Mouse (Mus musculus): ENCODE measurements at regions not wholly inside any gene's neighbourhood (a gene's known extent, or its start where the extent isn't known, plus 50 kb on each side); places are given as distances from the start of the nearest gene placed in this dataset.

DNA sequence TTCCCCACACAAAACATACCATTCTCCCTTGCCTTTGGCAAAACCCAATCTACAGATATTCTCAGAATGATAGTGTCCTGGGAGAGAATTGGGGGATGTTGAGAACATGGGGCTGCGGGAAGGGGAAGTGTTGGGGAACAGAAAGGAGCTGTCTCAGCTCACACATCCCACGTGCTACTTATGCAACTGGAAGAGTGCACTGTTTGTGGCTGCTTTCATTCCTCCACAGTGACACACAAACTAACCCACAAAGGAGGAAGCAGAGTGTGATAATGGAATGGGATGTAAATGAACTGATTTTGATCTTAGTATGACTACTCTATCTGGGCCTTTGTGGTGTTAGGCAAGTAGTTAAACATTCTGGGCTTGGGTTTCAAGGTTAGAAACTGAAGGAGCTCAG, 317.3 kb upstream of the Epha4 start:
- no peak for ATAC-seq (ENCODE audit: low FRiP score, low read depth)
- no peak overlapping the region for H3K27ac ChIP-seq
- no peaks in the 10 kb centered on the region for H3K27me3 ChIP-seq (replicated peaks)
- no peak overlapping the region for H3K4me3 ChIP-seq
- H3K4me1 ChIP-seq, result no peaks in the 10 kb centered on the region
- no peak overlapping the region for H3K4me2 ChIP-seq (replicated peaks)
- H3K36me3 ChIP-seq, result no peaks in the 10 kb centered on the region
- no peak overlapping the region for H3K9ac ChIP-seq
- H3K9me3 ChIP-seq, result no peaks in the 10 kb centered on the region
- WGBS, result 68% methylated on average over 2 of the region's 2 CpGs

DNA sequence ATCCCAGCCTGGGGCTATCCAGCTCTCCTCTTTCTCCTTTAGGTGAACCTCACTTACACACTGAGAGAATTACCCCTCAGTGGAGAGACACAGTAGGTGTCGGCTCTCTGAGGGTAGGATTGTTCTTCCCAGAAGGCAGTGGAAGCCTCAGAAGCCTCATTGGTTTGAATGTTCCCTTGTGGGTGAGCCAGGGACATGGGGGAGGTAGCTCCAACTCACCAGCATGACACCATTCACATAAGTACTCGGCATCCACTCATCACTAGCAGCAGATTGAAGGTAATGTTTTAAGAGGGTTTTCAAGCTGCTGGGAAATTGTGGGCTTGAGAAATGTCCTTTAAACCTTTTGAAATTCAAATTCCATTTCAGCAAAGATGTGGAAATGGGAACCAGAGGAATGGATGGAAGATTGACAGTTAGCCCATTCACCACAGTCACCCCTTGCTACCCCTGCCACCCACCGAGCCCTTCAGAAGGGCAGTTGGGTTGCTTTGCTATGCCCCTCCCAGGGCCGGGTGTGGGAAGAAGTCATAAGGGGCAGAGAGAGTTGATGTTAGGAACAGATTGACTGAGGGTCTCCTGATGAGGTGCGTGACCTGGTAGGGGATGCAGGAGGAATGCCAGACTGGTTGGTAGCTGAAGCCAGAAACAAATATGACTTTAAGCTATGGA, 310.0 kb upstream of the Epha4 start:
- ATAC-seq (ENCODE audit: low FRiP score, low read depth), result no peak
- H3K9me3 ChIP-seq, result no peaks in the 10 kb centered on the region
- H3K4me1 ChIP-seq, result peaks cover 15% of the 10 kb centered on the region
- no peak overlapping the region for H3K4me3 ChIP-seq
- H3K36me3 ChIP-seq, result no peaks in the 10 kb centered on the region
- no peaks in the 10 kb centered on the region for H3K27me3 ChIP-seq (replicated peaks)
- WGBS, result 41% methylated on average over 5 of the region's 5 CpGs
- no peak overlapping the region for H3K9ac ChIP-seq
- H3K4me2 ChIP-seq (replicated peaks), result peak overlapping the region; percentile 7; the same call in 1 of the 2 replicates
- no peak overlapping the region for H3K27ac ChIP-seq

DNA sequence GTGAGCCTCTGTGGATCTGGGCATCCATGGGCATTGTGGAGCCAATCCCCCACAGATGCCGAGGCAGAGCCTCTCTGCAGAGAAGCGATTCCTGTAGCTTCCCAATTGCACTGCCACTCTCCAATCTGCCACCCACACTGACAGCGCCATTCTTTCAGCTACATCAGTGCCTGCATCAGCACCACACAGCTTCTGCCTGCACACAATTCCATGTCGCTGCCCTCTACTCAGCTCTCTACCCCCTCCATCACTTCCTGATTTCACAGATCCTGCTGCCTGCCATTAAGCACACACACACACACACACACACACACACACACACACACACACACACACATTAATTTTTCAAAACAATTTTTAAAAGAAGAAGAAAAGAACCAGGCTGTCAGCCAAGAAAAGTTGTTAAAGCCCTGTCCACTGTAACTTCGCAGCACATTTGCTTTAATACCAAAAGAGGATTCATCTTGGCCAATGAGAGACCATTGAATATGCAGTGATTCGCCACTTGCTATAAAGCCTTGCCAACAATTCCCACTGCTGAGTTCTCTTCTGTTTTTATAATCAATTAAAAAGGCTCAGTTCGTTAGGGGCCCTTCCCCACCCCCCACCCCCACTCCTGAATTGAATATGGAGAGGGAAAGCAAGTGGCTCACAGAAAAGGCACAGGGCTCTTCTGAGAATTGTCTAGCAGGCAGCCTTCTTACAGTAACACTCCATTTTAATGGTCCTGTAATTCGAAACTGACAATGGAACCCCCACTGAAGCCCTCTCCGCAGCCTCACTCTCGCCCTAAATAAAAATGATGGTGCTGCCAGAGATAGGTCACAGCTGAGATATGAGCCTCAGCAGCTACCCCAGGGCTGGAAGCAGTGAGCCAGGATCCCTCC, 309.2 kb upstream of the Epha4 start:
- Histone ChIP-seq H3K9ac (no peak overlapping the region), H3K4me2 (replicated peaks) (peak overlapping the region; percentile 7; the same call in 1 of the 2 replicates), H3K36me3 (no peaks in the 10 kb centered on the region), H3K27ac (no peak overlapping the region), H3K4me3 (no peak overlapping the region), H3K9me3 (no peaks in the 10 kb centered on the region), H3K4me1 (peaks cover 15% of the 10 kb centered on the region), H3K27me3 (replicated peaks) (no peaks in the 10 kb centered on the region)
- ATAC-seq (ENCODE audit: low FRiP score, low read depth), result peak; percentile 25; the same call in 1 of the 2 replicates
- WGBS, result 22% methylated on average over 10 of the region's 10 CpGs

DNA sequence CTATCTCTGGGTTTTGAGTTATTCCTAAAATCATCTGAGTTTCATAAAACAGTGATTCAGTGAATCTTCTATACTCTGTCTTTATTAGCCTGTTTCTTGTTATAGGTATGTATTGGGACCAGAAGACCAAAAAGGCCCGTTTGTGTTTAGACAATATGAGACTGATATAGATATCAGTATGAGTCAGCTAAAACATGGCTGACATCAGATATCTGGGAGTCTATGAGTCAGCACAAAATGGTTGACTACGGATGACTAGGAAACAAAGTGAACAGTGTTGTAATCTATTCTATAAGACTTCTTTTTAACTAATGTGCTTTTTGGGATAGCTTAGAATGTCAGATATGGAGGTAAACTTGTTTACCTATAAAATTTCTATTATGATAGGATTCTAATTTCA, 305.2 kb upstream of the Epha4 start:
- Histone ChIP-seq H3K4me2 (replicated peaks) (no peak overlapping the region), H3K27me3 (replicated peaks) (no peaks in the 10 kb centered on the region), H3K4me1 (peaks cover 13% of the 10 kb centered on the region), H3K27ac (no peak overlapping the region), H3K36me3 (no peaks in the 10 kb centered on the region), H3K4me3 (no peak overlapping the region), H3K9me3 (no peaks in the 10 kb centered on the region), H3K9ac (no peak overlapping the region)
- 85% methylated on average over 2 of the region's 2 CpGs for WGBS
- no peak for ATAC-seq (ENCODE audit: low FRiP score, low read depth)

DNA sequence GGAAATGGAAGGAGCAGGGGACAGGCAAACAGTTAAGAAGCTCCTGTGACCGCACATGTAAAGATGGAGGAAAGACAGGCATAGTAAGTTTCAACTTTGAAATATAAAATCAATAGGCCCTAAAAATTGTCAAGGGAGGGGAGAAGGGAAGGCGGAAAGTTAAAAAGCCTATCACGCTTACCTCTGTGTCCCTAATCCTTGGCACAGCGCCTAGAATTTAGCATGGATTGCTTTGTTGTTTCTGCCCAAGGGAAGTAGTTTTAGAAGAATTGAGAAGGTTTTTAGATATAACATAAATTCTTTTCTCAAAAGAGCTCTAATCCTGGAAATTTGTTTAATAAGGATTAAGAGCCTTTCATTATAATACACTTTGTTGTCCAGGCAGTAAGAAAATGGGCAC, 300.6 kb upstream of the Epha4 start:
- Histone ChIP-seq H3K4me3 (no peak overlapping the region), H3K9ac (no peak overlapping the region), H3K9me3 (no peaks in the 10 kb centered on the region), H3K27me3 (replicated peaks) (no peaks in the 10 kb centered on the region), H3K27ac (no peak overlapping the region), H3K4me2 (replicated peaks) (no peak overlapping the region), H3K4me1 (no peaks in the 10 kb centered on the region), H3K36me3 (no peaks in the 10 kb centered on the region)
- no peak for ATAC-seq (ENCODE audit: low FRiP score, low read depth)
- 93% methylated on average over 4 of the region's 4 CpGs for WGBS

DNA sequence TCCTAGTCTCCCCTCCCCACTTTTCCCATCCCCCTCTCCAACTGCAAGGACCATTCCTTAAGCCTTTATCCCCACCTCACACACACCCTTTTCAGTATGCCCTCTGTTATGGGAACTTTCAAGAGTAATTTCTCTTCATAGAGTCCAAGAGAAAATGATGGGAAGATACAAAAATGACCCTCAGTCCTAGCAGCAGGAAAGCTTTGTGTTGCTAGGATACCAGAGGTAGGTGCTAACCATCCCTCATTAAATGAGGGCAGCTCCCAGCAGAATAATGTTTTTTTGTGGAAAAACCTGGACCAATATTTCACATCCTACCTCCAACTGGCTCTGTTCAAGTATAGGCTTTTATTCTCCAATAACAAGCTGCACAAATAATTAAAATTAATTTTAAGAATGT, 296.7 kb upstream of the Epha4 start:
- H3K27ac ChIP-seq, result no peak overlapping the region
- H3K9me3 ChIP-seq, result no peaks in the 10 kb centered on the region
- no peak overlapping the region for H3K9ac ChIP-seq
- no peak overlapping the region for H3K4me2 ChIP-seq (replicated peaks)
- no peaks in the 10 kb centered on the region for H3K27me3 ChIP-seq (replicated peaks)
- no peak overlapping the region for H3K4me3 ChIP-seq
- ATAC-seq (ENCODE audit: low FRiP score, low read depth), result no peak
- no peaks in the 10 kb centered on the region for H3K4me1 ChIP-seq
- no peaks in the 10 kb centered on the region for H3K36me3 ChIP-seq

DNA sequence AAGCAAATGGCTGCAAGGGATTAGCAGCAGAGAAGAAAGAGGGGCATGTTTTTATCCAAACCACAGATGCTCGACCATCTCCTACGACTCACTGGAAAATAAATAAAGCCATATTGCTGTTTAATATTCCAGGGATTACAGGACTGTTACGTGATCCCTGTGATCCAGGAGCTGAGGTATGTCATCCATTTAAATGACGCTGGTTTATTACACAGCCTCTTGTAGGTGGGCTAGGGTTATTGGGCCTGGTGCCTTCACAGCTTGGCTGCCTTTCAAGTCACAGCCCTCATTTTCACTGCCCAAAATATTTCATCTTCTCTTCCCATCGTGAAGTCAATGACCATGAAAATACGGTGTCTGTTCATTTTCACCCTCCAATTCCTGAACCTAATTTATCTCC, 276.1 kb upstream of the Epha4 start:
- H3K4me1 ChIP-seq, result no peaks in the 10 kb centered on the region
- 81% methylated on average over 6 of the region's 6 CpGs for WGBS

DNA sequence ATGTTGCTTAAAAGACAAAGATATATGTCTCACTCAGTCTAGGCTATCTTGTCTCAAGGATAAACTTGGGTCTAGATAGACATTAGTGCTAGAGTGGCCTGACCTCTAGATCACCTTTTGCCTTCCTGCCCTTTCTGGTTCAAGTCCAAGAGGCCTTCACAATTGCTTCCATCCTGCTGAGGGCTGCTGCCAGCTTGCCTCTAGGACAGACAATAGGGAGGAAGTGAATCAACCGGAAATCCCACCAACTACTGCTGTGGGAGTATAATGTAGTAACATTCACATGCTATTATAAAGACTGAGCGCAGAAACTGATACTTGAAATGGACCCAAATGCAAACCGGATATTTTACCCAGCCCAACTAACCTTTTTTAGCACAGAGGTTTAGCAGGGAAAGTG, 239.4 kb upstream of the Epha4 start:
- Histone ChIP-seq H3K9ac (no peak overlapping the region), H3K27me3 (replicated peaks) (no peaks in the 10 kb centered on the region), H3K36me3 (no peaks in the 10 kb centered on the region), H3K4me3 (no peak overlapping the region), H3K9me3 (no peaks in the 10 kb centered on the region), H3K27ac (no peak overlapping the region), H3K4me1 (no peaks in the 10 kb centered on the region), H3K4me2 (replicated peaks) (no peak overlapping the region)
- no peak for ATAC-seq (ENCODE audit: low FRiP score, low read depth)
- WGBS, result 87% methylated on average over 3 of the region's 3 CpGs

More for the DNA sequence above, 276.1 kb upstream of the Epha4 start:
- no peaks in the 10 kb centered on the region for H3K27me3 ChIP-seq (replicated peaks)
- no peak overlapping the region for H3K9ac ChIP-seq
- no peak overlapping the region for H3K4me3 ChIP-seq
- H3K27ac ChIP-seq, result no peak overlapping the region
- ATAC-seq (ENCODE audit: low FRiP score, low read depth), result no peak
- H3K9me3 ChIP-seq, result no peaks in the 10 kb centered on the region
- H3K36me3 ChIP-seq, result no peaks in the 10 kb centered on the region
- H3K4me2 ChIP-seq (replicated peaks), result no peak overlapping the region

DNA sequence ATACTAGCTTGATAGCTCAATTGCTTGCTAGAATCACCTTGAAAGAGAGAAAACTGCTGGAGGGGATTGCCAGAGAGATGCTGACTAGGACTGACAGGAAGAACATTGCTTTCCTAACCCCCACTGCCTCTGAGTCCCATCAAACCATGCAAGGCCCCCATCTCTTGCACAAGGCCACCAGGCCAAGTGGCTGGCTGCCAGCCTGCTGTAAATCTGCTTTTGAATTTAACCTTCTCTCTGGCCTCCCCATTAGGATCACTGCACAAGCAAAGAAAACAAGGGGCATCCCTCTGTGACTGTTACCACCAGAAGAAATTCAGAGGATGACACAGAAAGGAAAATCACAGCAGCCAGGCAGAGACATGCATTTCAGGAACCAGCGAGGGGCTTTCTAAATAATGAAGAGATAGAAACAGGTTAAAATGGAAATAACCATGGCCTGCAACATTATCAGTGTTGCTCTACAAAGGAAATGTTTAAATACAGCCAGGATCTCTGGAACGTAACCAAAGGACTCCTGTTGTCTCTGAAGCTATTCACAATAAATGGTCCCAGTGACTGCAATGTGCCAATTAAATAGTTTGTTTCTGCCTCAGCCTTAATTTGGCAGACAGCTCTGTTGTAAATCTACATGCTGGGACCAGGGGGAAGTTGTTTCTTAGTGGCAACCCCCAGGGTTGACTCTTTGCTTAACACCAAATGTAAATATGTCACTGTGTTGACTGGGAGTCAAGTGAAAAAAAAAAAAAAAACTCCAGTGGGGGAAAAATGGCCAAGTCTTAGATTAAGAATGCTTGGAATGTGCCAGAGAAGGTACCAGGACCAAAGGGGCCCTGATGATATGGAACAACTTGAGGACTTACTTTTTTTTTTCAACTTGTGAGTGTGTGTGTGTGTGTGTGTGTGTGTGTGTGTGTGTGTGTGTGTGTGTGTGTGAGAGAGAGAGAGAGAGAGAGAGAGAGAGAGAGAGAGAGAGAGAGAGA, 233.9 kb upstream of the Epha4 start:
- 29% methylated on average over 2 of the region's 2 CpGs for WGBS
- Histone ChIP-seq H3K4me3 (no peak overlapping the region), H3K27me3 (replicated peaks) (no peaks in the 10 kb centered on the region), H3K9ac (no peak overlapping the region), H3K4me2 (replicated peaks) (no peak overlapping the region), H3K36me3 (no peaks in the 10 kb centered on the region), H3K27ac (no peak overlapping the region), H3K4me1 (peaks cover 7% of the 10 kb centered on the region), H3K9me3 (no peaks in the 10 kb centered on the region)
- no peak for ATAC-seq (ENCODE audit: low FRiP score, low read depth)

DNA sequence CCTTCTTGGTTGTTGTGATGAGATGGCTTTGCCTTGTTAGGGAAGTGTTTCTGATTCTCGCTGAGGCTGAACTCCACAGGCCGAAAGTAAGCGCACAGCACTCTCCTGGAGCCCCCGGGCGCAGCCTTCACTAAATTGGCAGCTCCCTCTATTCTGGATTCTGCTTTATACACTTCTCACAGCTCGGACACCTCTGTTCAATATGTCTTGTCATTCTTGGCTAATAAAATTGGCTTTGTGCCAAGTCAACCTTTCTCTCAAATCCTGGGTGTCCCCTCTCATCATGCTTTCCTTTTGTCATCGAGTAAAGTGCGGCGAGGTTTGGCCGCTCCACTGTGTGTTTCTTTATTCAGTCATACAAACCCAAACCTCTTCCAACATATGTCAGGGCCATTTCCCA, 217.2 kb upstream of the Epha4 start:
- ATAC-seq (ENCODE audit: low FRiP score, low read depth), result no peak
- 83% methylated on average over 10 of the region's 10 CpGs for WGBS
- Histone ChIP-seq H3K36me3 (no peaks in the 10 kb centered on the region), H3K4me2 (replicated peaks) (no peak overlapping the region), H3K4me3 (no peak overlapping the region), H3K4me1 (no peaks in the 10 kb centered on the region), H3K9me3 (no peaks in the 10 kb centered on the region), H3K9ac (no peak overlapping the region), H3K27ac (no peak overlapping the region), H3K27me3 (replicated peaks) (no peaks in the 10 kb centered on the region)

DNA sequence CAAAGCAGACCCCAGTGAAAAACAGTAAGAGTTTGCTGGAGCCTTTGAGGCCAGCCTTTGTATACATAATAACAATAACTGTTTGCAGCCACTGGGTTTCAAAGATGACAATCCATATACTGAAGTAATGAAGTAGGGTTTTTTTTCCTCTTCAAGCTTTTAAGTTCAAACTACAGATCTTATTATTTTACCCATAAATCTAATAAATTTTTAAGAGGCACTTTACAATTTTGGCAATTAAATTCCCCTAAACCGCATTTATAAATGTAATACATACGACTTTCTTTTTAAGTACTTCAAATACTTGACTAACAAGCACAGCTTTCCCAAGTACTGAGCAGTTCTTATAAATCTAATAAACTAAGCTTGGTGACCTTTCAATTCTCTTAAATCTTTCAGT, 212.7 kb upstream of the Epha4 start:
- Histone ChIP-seq H3K27ac (no peak overlapping the region), H3K4me1 (no peaks in the 10 kb centered on the region), H3K4me3 (no peak overlapping the region), H3K36me3 (no peaks in the 10 kb centered on the region), H3K27me3 (replicated peaks) (no peaks in the 10 kb centered on the region), H3K9me3 (no peaks in the 10 kb centered on the region), H3K4me2 (replicated peaks) (no peak overlapping the region), H3K9ac (no peak overlapping the region)
- ATAC-seq (ENCODE audit: low FRiP score, low read depth), result no peak
- WGBS, result 95% methylated on average over 2 of the region's 2 CpGs

DNA sequence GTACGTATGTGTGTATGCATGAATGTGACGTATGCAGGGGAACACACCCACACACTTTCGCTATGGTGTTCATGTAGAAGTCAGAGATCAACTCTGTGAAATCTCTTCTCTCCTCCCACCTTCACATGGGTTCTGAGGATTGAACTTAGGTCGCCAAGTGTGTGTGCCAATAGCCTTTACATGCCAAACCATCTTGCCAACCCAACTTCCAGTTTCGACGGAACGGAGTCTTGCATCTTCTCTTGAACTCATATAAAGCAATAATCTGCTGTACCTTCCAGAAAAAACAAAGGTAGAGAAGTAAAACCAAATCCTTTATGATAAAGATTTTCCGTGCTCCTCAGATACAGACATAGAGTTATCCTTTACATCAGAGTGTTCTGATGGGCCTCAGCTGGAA, 208.4 kb upstream of the Epha4 start:
- no peaks in the 10 kb centered on the region for H3K36me3 ChIP-seq
- no peak overlapping the region for H3K4me3 ChIP-seq
- H3K4me1 ChIP-seq, result no peaks in the 10 kb centered on the region
- no peak overlapping the region for H3K4me2 ChIP-seq (replicated peaks)
- H3K27ac ChIP-seq, result no peak overlapping the region
- ATAC-seq (ENCODE audit: low FRiP score, low read depth), result no peak
- no peak overlapping the region for H3K9ac ChIP-seq
- H3K27me3 ChIP-seq (replicated peaks), result no peaks in the 10 kb centered on the region
- H3K9me3 ChIP-seq, result no peaks in the 10 kb centered on the region
- 90% methylated on average over 8 of the region's 8 CpGs for WGBS
